Mouse (Mus musculus) myocyte (in vitro differentiated cells): ENCODE measurements around the gene Tedc1.
A peak's percentile ranks its signal among the peaks of the same experiment; 100 is the strongest.

Source experiments
- CEBPB ChIP-seq: IDR thresholded peaks from 2 replicates; pipeline ENCODE4 v1.6.1; 2011; ENCODE audit warnings: mild to moderate bottlenecking, moderate library complexity; ENCODE audit not compliant: poor library complexity, insufficient read depth, severe bottlenecking
- E2F4 ChIP-seq: IDR thresholded peaks from one replicate; pipeline ENCODE4 v1.6.1; 2011; ENCODE audit warnings: mild to moderate bottlenecking, control low read depth, moderate library complexity; ENCODE audit not compliant: insufficient read depth
- MAX ChIP-seq: IDR thresholded peaks from one replicate; pipeline ENCODE4 v1.6.1; 2011; ENCODE audit warnings: low read depth, mild to moderate bottlenecking, control low read depth
- MYOD1 ChIP-seq, 3 experiments: IDR thresholded peaks; one replicate each; pipeline ENCODE4 v1.6.1; 2011; ENCODE audit warnings: control low read depth in 2 of 3, low read depth in 2 of 3, mild to moderate bottlenecking in 2 of 3, moderate library complexity in 1 of 3; ENCODE audit not compliant: insufficient read length in 2 of 3, control insufficient read depth in 1 of 3
- MYOG ChIP-seq, 3 experiments: IDR thresholded peaks; one replicate each; pipeline ENCODE4 v1.6.1; 2011; ENCODE audit warnings: control low read depth in 2 of 3, low read depth in 2 of 3, mild to moderate bottlenecking in 2 of 3; ENCODE audit not compliant: insufficient read length in 2 of 3, control insufficient read depth in 1 of 3, insufficient read depth in 1 of 3
- POLR2A ChIP-seq: IDR thresholded peaks from one replicate; pipeline ENCODE4 v1.6.1; 2011; ENCODE audit warnings: low read depth, mild to moderate bottlenecking, control low read depth, moderate library complexity; ENCODE audit not compliant: insufficient read length
- REST ChIP-seq: IDR thresholded peaks from one replicate; pipeline ENCODE4 v1.6.1; 2011; ENCODE audit warnings: mild to moderate bottlenecking, control low read depth, moderate library complexity; ENCODE audit not compliant: insufficient read depth, insufficient read length
- TCF12 ChIP-seq: IDR thresholded peaks from one replicate; pipeline ENCODE4 v1.6.1; 2011; ENCODE audit warnings: mild to moderate bottlenecking, control low read depth; ENCODE audit not compliant: poor library complexity, insufficient read depth, severe bottlenecking
- TCF3 ChIP-seq: IDR thresholded peaks from one replicate; pipeline ENCODE4 v1.6.1; 2011; ENCODE audit warnings: low read depth, control low read depth; ENCODE audit not compliant: insufficient read length
- USF1 ChIP-seq: IDR thresholded peaks from one replicate; pipeline ENCODE4 v1.6.1; 2011; ENCODE audit warnings: low read depth, mild to moderate bottlenecking, control low read depth, moderate library complexity

DNA sequence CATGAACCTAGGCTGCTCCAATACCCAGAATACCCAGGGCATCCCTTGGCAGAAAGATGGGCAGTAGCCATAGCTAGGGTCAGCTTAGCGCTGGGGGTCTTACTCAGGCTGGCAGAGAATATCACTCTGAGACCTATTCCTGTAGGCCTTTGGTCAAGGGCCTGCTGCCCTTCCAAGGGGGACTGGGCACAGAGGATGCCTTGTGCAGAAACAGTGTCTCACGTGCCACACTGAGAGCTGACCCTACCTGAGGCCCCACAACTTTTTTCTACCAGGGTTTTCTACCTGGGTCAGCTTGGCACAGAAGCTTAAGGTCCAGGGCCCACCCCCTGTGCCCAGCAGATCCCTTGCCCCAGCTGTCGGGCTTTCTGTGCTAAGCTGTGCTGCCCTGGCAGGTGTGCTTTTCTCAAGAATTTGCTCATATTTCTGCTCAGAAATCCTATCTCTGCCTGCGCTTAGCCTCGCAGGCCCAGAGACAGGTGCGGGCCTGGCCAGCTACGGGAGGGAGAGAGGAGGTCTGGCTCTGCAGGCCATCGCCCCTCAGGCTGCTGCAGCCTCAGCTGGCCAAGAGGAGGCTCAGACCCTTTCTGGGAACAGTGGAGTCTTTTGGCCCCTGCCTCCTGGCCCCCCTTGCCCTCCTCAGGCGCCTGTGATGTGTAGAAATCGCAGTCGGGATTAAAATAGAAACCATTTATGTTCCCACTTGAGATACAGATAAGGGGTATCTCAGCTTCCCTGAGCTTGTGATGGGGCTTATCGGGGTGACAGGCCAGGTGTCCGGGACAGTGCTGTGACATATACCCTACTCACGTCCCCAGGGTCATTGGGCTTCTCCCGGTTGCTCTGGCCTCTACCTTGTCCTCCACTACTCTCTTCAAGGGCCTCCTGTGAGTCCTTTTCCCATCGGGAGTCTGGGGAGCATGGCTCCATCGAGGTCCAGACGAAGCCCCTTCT, 18.7 kb upstream of the Tedc1 start:
- TF ChIP-seq POLR2A (no peak), E2F4 (no peak), TCF12 (no peak), REST (no peak), CEBPB (no peak), MAX (no peak), MYOG (IDR thresholded peaks at IDR 0.05; ENCODE audit: control insufficient read depth in 1 of 3, insufficient read depth in 1 of 3, insufficient read length in 2 of 3, low read depth in 2 of 3) (peak in 2 of 3 experiments; percentile 53 to 86), USF1 (no peak), TCF3 (no peak), MYOD1 (IDR thresholded peaks at IDR 0.05; ENCODE audit: control insufficient read depth in 1 of 3, insufficient read length in 2 of 3, low read depth in 2 of 3) (peak in 2 of 3 experiments; percentile 31 to 62)
